Mouse (Mus musculus) lung, embryonic 16.5 days (tissue): ENCODE data around the gene Dnajc21. TPM values are rescaled to one million over a fixed set of nuclear protein-coding genes. Genes with fewer than 3 reads are reported as not detected.
"Not testable (repeated sequence)": the region's sequence is repeated elsewhere in the genome, so short reads cannot be mapped to it uniquely, and the experiment has no call there.

Source experiments
- ATAC-seq: fragments of 200-750 bp; cut with Nextera tagmentation; 2 replicates; pipeline ENCODE4 v1.8.0; 2017; ENCODE audit warnings: low read depth, mild to moderate bottlenecking, moderate library complexity
- H3K27ac ChIP-seq: fragments of 300-500 bp; sonication (generic); 2 replicates; pipeline ENCODE4 v1.5.1; 2014; ENCODE audit warnings: mild to moderate bottlenecking, control low read depth, low read length
- H3K27me3 ChIP-seq: fragments of 300-500 bp; sonication (generic); 2 replicates; pipeline ENCODE4 v1.6.1; 2014; ENCODE audit warnings: low read depth, low read length, mixed read lengths; ENCODE audit not compliant: control insufficient read depth, insufficient read depth
- H3K36me3 ChIP-seq: fragments of 300-500 bp; sonication (generic); 2 replicates; pipeline ENCODE4 v1.6.1; 2014; ENCODE audit warnings: low read length; ENCODE audit not compliant: control insufficient read depth, insufficient read depth
- H3K4me1 ChIP-seq: fragments of 300-500 bp; sonication (generic); replicated peaks from 2 replicates; pipeline ENCODE4 v1.6.1; 2014; ENCODE audit warnings: low read length, mixed read lengths; ENCODE audit not compliant: control insufficient read depth, insufficient read depth
- H3K4me2 ChIP-seq: fragments of 300-500 bp; sonication (generic); 2 replicates; pipeline ENCODE4 v1.6.1; 2014; ENCODE audit warnings: low read depth, low read length, control low read depth
- H3K4me3 ChIP-seq: fragments of 300-500 bp; sonication (generic); 2 replicates; pipeline ENCODE4 v1.5.1; 2014; ENCODE audit warnings: mild to moderate bottlenecking, low read length, control low read depth
- H3K9ac ChIP-seq: fragments of 300-500 bp; sonication (generic); 2 replicates; pipeline ENCODE4 v1.6.1; 2014; ENCODE audit warnings: low read length, control low read depth
- H3K9me3 ChIP-seq: fragments of 300-500 bp; sonication (generic); 2 replicates; pipeline ENCODE4 v1.6.1; 2016; ENCODE audit warnings: low read length; ENCODE audit not compliant: control insufficient read depth
- WGBS: fragments of 180-500 bp; shearing (Covaris S2); extraction: QIAGEN DNeasy Blood & Tissue Kit; methylation state at CpG from one replicate; pipeline ENCODE4 v1.1.7; 2014; 5-methylcytosine and 5-hydroxymethylcytosine counted together
- polyA plus RNA-seq: library from polyadenylated mRNA; unstranded; fragments of >200 nt; fragmentation: Nextera tagmentation; extraction: Ambion mirVana; gene quantifications from 2 replicates; pipeline ENCODE4 v1.2.1, GENCODE M21; 2015

The Dnajc21 gene
- polyA plus RNA-seq = 6.9 and 7.7 TPM in 2 replicates

GRCm38 (mm10) chr15:10470151-10470831 is at the start of gene Dnajc21:
Dnajc21 (minus strand) TSS chr15:10470516.
- peak within 1 kb of the TSS; percentile 79 for H3K9ac ChIP-seq
- peak within 1 kb of the TSS; percentile 90 for H3K4me2 ChIP-seq
- H3K27ac ChIP-seq = peak within 1 kb of the TSS; percentile 72
- H3K9me3 ChIP-seq = no peaks in the 10 kb centered on the region
- H3K4me1 ChIP-seq = peaks cover 7% of the 10 kb centered on the region
- ATAC-seq = peak; percentile 98
- H3K4me3 ChIP-seq = peak within 1 kb of the TSS; percentile 90
- H3K27me3 ChIP-seq = no peaks in the 10 kb centered on the region
- H3K36me3 ChIP-seq = peaks cover 3% of the 10 kb centered on the region
- WGBS = 0% methylated on average over 55 of the region's 87 CpGs

DNA sequence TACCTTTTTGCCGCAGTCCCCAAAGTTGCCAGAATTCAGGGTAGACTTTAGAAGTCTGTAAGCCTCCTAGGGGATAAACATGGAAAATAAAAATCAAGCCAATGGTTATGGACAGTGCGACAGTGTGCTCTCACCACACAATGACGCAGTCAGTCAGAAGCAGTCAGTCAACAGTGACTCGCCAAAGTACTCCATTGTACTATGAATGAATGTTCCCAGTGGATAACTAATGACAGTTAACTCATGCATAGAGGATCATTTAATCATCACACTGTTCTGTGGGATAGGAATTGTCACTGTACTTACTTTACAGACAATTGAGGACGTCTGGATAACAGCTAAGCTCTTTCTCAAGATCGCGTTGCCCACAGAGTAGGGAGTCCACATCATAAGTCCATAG is 44.9 kb upstream of the Dnajc21 start:
- H3K9me3 ChIP-seq = no peaks in the 10 kb centered on the region
- H3K9ac ChIP-seq = no peak overlapping the region
- no peaks in the 10 kb centered on the region for H3K36me3 ChIP-seq
- H3K4me2 ChIP-seq = no peak overlapping the region
- 82% methylated on average over 7 of the region's 7 CpGs for WGBS
- H3K27ac ChIP-seq = no peak overlapping the region
- no peaks in the 10 kb centered on the region for H3K27me3 ChIP-seq
- no peaks in the 10 kb centered on the region for H3K4me1 ChIP-seq
- H3K4me3 ChIP-seq = no peak overlapping the region
- no peak for ATAC-seq

- Histone ChIP-seq H3K27ac (no peak overlapping the region), H3K4me2 (no peak overlapping the region), H3K9ac (no peak overlapping the region), H3K36me3 (no peaks in the 10 kb centered on the region), H3K9me3 (no peaks in the 10 kb centered on the region), H3K4me3 (no peak overlapping the region), H3K4me1 (no peaks in the 10 kb centered on the region), H3K27me3 (no peaks in the 10 kb centered on the region)
- WGBS = 42% methylated on average over 11 of the region's 11 CpGs
- ATAC-seq = no peak
These were observed 35.8 kb upstream of the Dnajc21 start for GRCm38 (mm10) chr15:10506099-10506498.

- H3K9me3 ChIP-seq = no peaks in the 10 kb centered on the region
- no peak overlapping the region for H3K9ac ChIP-seq
- H3K27ac ChIP-seq = no peak overlapping the region
- 53% methylated on average over 11 of the region's 11 CpGs for WGBS
- H3K4me3 ChIP-seq = no peak overlapping the region
- H3K27me3 ChIP-seq = no peaks in the 10 kb centered on the region
- peak; percentile 65; the same call in 1 of the 2 replicates for ATAC-seq
- H3K4me1 ChIP-seq = no peaks in the 10 kb centered on the region
- H3K36me3 ChIP-seq = peaks cover 3% of the 10 kb centered on the region; the same call in 1 of the 2 replicates
- H3K4me2 ChIP-seq = no peak overlapping the region
These were observed 30.8 kb upstream of the Dnajc21 start for GRCm38 (mm10) chr15:10500838-10501719.

DNA sequence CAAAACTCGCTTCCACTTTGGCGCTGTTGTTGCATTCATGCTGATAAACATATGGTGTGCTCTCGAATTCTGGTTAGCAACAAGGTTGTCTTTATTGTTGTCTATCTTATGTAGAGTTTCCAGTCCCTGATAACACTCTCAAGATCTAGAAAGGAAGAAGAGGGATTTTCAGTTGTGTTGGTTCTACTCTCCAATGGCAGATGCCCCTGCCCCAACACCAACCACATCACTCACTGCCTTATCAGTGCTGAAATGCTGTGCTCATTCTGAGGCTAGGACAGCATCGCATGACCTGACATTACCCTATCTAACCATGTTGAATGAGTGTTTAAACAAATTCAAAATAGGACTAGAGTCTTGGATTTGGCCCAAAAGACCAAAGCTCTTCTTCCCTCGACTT is 29.7 kb upstream of the Dnajc21 start:
- H3K9me3 ChIP-seq = no peaks in the 10 kb centered on the region
- 70% methylated on average over 5 of the region's 5 CpGs for WGBS
- no peak overlapping the region for H3K9ac ChIP-seq
- peaks cover 6% of the 10 kb centered on the region; the same call in 1 of the 2 replicates for H3K36me3 ChIP-seq
- H3K27ac ChIP-seq = no peak overlapping the region
- H3K27me3 ChIP-seq = no peaks in the 10 kb centered on the region
- no peaks in the 10 kb centered on the region for H3K4me1 ChIP-seq
- H3K4me2 ChIP-seq = no peak overlapping the region
- H3K4me3 ChIP-seq = no peak overlapping the region
- ATAC-seq = no peak

DNA sequence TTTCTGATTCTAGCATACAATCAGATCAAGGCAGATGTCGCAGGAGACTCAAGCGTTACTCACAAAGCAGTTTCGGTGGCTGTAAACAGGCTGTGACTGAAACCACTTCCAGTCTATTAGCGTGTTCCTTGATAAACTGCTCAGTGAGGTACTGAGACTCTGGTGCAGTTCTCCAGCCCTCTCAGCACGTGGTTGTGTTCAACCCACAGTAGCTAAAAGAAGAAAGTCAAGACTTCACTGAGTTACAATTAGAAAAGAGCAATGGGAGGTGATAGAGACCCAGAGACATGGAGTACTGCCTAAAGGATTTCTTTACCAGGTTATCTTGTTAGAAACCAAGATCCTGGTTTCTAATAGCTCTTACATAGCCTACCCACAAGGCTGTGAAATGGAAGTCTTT is 29.3 kb upstream of the Dnajc21 start:
- no peak overlapping the region for H3K4me3 ChIP-seq
- H3K27me3 ChIP-seq = no peaks in the 10 kb centered on the region
- H3K9ac ChIP-seq = no peak overlapping the region
- WGBS = 77% methylated on average over 5 of the region's 5 CpGs
- no peaks in the 10 kb centered on the region for H3K4me1 ChIP-seq
- no peak for ATAC-seq
- H3K36me3 ChIP-seq = peaks cover 6% of the 10 kb centered on the region; the same call in 1 of the 2 replicates
- H3K27ac ChIP-seq = no peak overlapping the region
- no peaks in the 10 kb centered on the region for H3K9me3 ChIP-seq
- H3K4me2 ChIP-seq = no peak overlapping the region

- not testable (repeated sequence) for ATAC-seq, H3K9ac ChIP-seq, H3K4me2 ChIP-seq, H3K27me3 ChIP-seq, H3K4me1 ChIP-seq, H3K9me3 ChIP-seq, H3K27ac ChIP-seq, H3K4me3 ChIP-seq
- peaks cover 13% of the 10 kb centered on the region for H3K36me3 ChIP-seq
- 94% methylated on average over 1 of the region's 1 CpGs for WGBS
These were observed 26.4 kb upstream of the Dnajc21 start for GRCm38 (mm10) chr15:10496696-10497095.

DNA sequence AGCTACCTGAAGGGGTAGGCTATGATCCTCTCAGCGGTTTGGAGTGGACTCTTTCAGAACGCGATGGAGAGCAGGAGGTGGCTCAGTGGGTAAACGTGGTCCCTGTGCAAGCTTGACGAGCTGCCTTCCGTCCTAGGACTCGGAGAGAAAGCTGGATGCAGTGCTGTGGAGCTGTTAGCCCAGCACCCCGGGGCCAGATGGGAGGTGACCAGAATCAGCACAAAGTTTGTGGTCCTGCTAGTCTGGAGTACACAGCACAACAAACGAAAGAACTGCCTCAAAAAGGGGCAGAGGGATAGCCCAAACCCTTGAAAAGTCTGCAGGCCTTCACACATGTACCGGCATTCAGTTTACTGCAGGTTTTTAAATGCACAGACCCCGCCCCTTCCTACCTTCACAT is 25.6 kb upstream of the Dnajc21 start:
- H3K4me3 ChIP-seq = no peak overlapping the region
- no peaks in the 10 kb centered on the region for H3K27me3 ChIP-seq
- ATAC-seq = no peak
- no peak overlapping the region for H3K4me2 ChIP-seq
- 81% methylated on average over 11 of the region's 11 CpGs for WGBS
- no peak overlapping the region for H3K9ac ChIP-seq
- H3K27ac ChIP-seq = no peak overlapping the region
- no peaks in the 10 kb centered on the region for H3K9me3 ChIP-seq
- peaks cover 13% of the 10 kb centered on the region for H3K36me3 ChIP-seq
- no peaks in the 10 kb centered on the region for H3K4me1 ChIP-seq

DNA sequence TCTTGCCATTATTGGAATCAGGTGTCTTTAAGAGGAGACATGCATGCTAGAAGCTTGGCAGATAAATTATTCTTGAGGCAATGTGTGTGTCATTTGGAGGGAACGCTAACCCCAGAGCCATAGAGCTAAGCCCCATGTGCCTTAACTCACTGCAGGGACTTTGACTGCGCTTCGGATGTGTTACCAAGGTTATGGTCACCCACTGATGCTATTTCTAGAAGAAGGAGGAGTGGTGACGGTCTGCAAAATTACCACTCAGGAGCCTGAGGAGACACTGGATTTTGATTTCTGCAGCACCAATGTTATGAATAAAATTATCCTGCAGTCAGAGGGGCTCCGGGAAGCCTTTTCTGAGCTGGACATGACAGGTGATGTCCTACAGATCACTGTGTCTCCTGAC is 19.8 kb upstream of the Dnajc21 start:
- H3K27me3 ChIP-seq = no peaks in the 10 kb centered on the region
- no peak overlapping the region for H3K27ac ChIP-seq
- WGBS = 93% methylated on average over 5 of the region's 5 CpGs
- H3K9ac ChIP-seq = no peak overlapping the region
- ATAC-seq = no peak
- no peaks in the 10 kb centered on the region for H3K9me3 ChIP-seq
- H3K4me2 ChIP-seq = no peak overlapping the region
- H3K4me3 ChIP-seq = no peak overlapping the region
- peaks cover 11% of the 10 kb centered on the region for H3K36me3 ChIP-seq
- H3K4me1 ChIP-seq = peaks cover 7% of the 10 kb centered on the region
